ENCODE assay signal across 32 mouse cellular contexts in genomic region chr1:65144783-65145182, GRCm38 (mm10). TPM values are rescaled to one million over a fixed set of nuclear protein-coding genes. Genes with fewer than 3 reads are reported as not detected.
"Had no signal": no experiment of that assay in that cellular context is flagged by ENCODE, and none has a peak within 500 bp of the region (broad histone marks: within the 10 kb centered on the region; RNA-seq: fewer than 3 reads in every experiment).

No protein-coding gene starts in this region.

- H3K9me3 ChIP-seq: embryonic facial prominence, embryonic 10.5 days; embryonic facial prominence, embryonic 12.5 days; embryonic facial prominence, embryonic 13.5 days; embryonic facial prominence, embryonic 15.5 days; forebrain, embryonic 10.5 days; forebrain, embryonic 12.5 days; forebrain, embryonic 13.5 days; forebrain, embryonic 15.5 days had no signal

- H3K27ac ChIP-seq: embryonic facial prominence, embryonic 10.5 days; embryonic facial prominence, embryonic 12.5 days; embryonic facial prominence, embryonic 13.5 days; embryonic facial prominence, embryonic 15.5 days; forebrain, embryonic 10.5 days; forebrain, embryonic 12.5 days; forebrain, embryonic 13.5 days; forebrain, embryonic 15.5 days; gastrocnemius, adult 2 months had no signal

- H3K4me2 ChIP-seq: embryonic facial prominence, embryonic 12.5 days; embryonic facial prominence, embryonic 13.5 days; embryonic facial prominence, embryonic 15.5 days; forebrain, embryonic 12.5 days; forebrain, embryonic 13.5 days; forebrain, embryonic 15.5 days had no signal

- H3K4me3 ChIP-seq: embryonic facial prominence, embryonic 10.5 days; embryonic facial prominence, embryonic 12.5 days; embryonic facial prominence, embryonic 13.5 days; embryonic facial prominence, embryonic 15.5 days; erythroblast, embryonic 14.5 days; forebrain, embryonic 10.5 days; forebrain, embryonic 12.5 days; forebrain, embryonic 13.5 days; forebrain, embryonic 15.5 days; gastrocnemius, adult 2 months had no signal

- ATAC-seq: forebrain, embryonic 13.5 days; forebrain, embryonic 14.5 days; forebrain, embryonic 15.5 days; forebrain, embryonic 16.5 days; forebrain, postnatal 0 days had no signal

- H3K4me1 ChIP-seq: embryonic facial prominence, embryonic 10.5 days; embryonic facial prominence, embryonic 12.5 days; embryonic facial prominence, embryonic 13.5 days; embryonic facial prominence, embryonic 15.5 days; forebrain, embryonic 10.5 days; forebrain, embryonic 12.5 days; forebrain, embryonic 13.5 days; forebrain, embryonic 15.5 days had no signal

- DNase-seq: cerebellum, adult 2 months; cerebellum, adult 8-10 months; cerebellum, adult 9-10 months; cerebellum, adult 9-11 months; cerebellum, postnatal 10 days; cerebellum, postnatal 14 days; cerebellum, postnatal 25 days; cerebellum, postnatal 36 days; embryo, embryonic 11 days; forebrain, postnatal 0 days; gastrocnemius, adult 2 months; gastrocnemius, postnatal 10 days; gastrocnemius, postnatal 14 days; gastrocnemius, postnatal 25 days; gastrocnemius, postnatal 36 days; heart, adult 11 months; heart, adult 18-20 months had no signal

- H3K9ac ChIP-seq: embryonic facial prominence, embryonic 12.5 days; embryonic facial prominence, embryonic 13.5 days; embryonic facial prominence, embryonic 15.5 days; forebrain, embryonic 12.5 days; forebrain, embryonic 13.5 days; forebrain, embryonic 15.5 days; forebrain, postnatal 0 days had no signal

- H3K36me3 ChIP-seq: embryonic facial prominence, embryonic 10.5 days; embryonic facial prominence, embryonic 12.5 days; embryonic facial prominence, embryonic 13.5 days; embryonic facial prominence, embryonic 15.5 days; forebrain, embryonic 10.5 days; forebrain, embryonic 12.5 days; forebrain, embryonic 15.5 days had no signal

- H3K27me3 ChIP-seq: embryonic facial prominence, embryonic 12.5 days; embryonic facial prominence, embryonic 13.5 days; embryonic facial prominence, embryonic 15.5 days; forebrain, embryonic 12.5 days; forebrain, embryonic 13.5 days; forebrain, embryonic 15.5 days had no signal

RNA-seq across cellular contexts. Expression of gene D630023F18Rik, which starts 21.8 kb away (rescaled TPM):
- polyA plus RNA-seq: erythroblast, embryonic 14.5 days had no signal

RNA-seq across cellular contexts. Expression of gene Gm28845, which starts 25.4 kb away (rescaled TPM):
- polyA plus RNA-seq: embryonic facial prominence, embryonic 10.5 days; embryonic facial prominence, embryonic 11.5 days; embryonic facial prominence, embryonic 12.5 days; embryonic facial prominence, embryonic 13.5 days; embryonic facial prominence, embryonic 14.5 days; embryonic facial prominence, embryonic 15.5 days; erythroblast, embryonic 14.5 days; forebrain, embryonic 10.5 days; forebrain, embryonic 11.5 days; forebrain, embryonic 12.5 days; forebrain, embryonic 13.5 days; forebrain, embryonic 14.5 days; forebrain, embryonic 15.5 days; forebrain, embryonic 16.5 days; forebrain, postnatal 0 days; gonadal fat pad, adult 2 months had no signal

RNA-seq across cellular contexts. Expression of gene Idh1, which starts 41.5 kb away (rescaled TPM):
- polyA plus RNA-seq: erythroblast, embryonic 14.5 days had no signal

RNA-seq across cellular contexts. Expression of gene Cryga, which starts 41.6 kb away (rescaled TPM):
- polyA plus RNA-seq: embryonic facial prominence, embryonic 10.5 days; embryonic facial prominence, embryonic 11.5 days; embryonic facial prominence, embryonic 13.5 days; embryonic facial prominence, embryonic 14.5 days; erythroblast, embryonic 14.5 days; forebrain, embryonic 10.5 days; forebrain, embryonic 11.5 days; forebrain, embryonic 13.5 days; forebrain, embryonic 15.5 days; forebrain, embryonic 16.5 days; gonadal fat pad, adult 2 months had no signal
